Mouse (Mus musculus): ENCODE results near the gene Atg14. TPM values are rescaled to one million over a fixed set of nuclear protein-coding genes. Genes with fewer than 3 reads are reported as not detected.
A peak's percentile ranks its signal among the peaks of the same experiment; 100 is the strongest.

Gene Atg14
- total RNA-seq, 1 experiment: 19.8 TPM

- TF ChIP-seq MAFK (IDR thresholded peaks at IDR 0.05; ENCODE audit: insufficient read depth, low read depth, low read length): no peak
- no peak for TF ChIP-seq HCFC1 (IDR thresholded peaks at IDR 0.05; ENCODE audit: borderline replicate concordance, insufficient read depth, low read length)
- no peak for TF ChIP-seq ZC3H11A (IDR thresholded peaks at IDR 0.05; ENCODE audit: borderline replicate concordance, low read depth, low read length)
- no peak for TF ChIP-seq CHD2 (IDR thresholded peaks at IDR 0.05; ENCODE audit: low read depth, low read length)
- peak; percentile 88 for TF ChIP-seq ZNF384 (IDR thresholded peaks at IDR 0.05; ENCODE audit: low read depth, low read length)
- Histone ChIP-seq H3K4me1 (ENCODE audit: control insufficient read depth in 2 of 2, insufficient read depth in 2 of 2, low read length in 2 of 2, poor library complexity in 1 of 2) (peaks cover 0 to 2% of the 10 kb centered on the region in 2 experiments; a peak in 1 of 4 replicates), H3K9ac (ENCODE audit: insufficient read depth, low read depth, low read length, poor library complexity, severe bottlenecking) (no peak overlapping the region; the same call in 1 of the 2 replicates), H3K27ac (ENCODE audit: insufficient read depth, low read depth, low read length, poor library complexity, severe bottlenecking) (no peak overlapping the region; the same call in 1 of the 2 replicates), H3K9me3 (ENCODE audit: control insufficient read depth, insufficient read depth, low read depth, low read length) (no peaks in the 10 kb centered on the region), H3K36me3 (ENCODE audit: control insufficient read depth, insufficient read depth, low read length, poor library complexity, severe bottlenecking) (no peaks in the 10 kb centered on the region), H3K4me3 (ENCODE audit: insufficient read depth in 1 of 2, low read depth in 1 of 2, low read length in 2 of 2, poor library complexity in 1 of 2, severe bottlenecking in 1 of 2) (no peak overlapping the region)
- no peak for DNase-seq (ENCODE audit: low read depth, low spot score)
- in situ Hi-C loops (cut with MboI; ENCODE audit: low sequenced_read_pairs in 2 of 2, unreplicated experiment in 2 of 2): no loop called here
Measured at GRCm38 (mm10) chr14:47515636-47516035, 54.8 kb downstream of the Atg14 start.

- no peak overlapping the region for H3K4me3 ChIP-seq (ENCODE audit: insufficient read depth in 1 of 2, low read depth in 1 of 2, low read length in 2 of 2, poor library complexity in 1 of 2, severe bottlenecking in 1 of 2)
- H3K9me3 ChIP-seq (ENCODE audit: control insufficient read depth, insufficient read depth, low read depth, low read length): no peaks in the 10 kb centered on the region
- H3K27ac ChIP-seq (ENCODE audit: insufficient read depth, low read depth, low read length, poor library complexity, severe bottlenecking): peak overlapping the region; percentile 12; the same call in 1 of the 2 replicates
- TF ChIP-seq ZNF384 (IDR thresholded peaks at IDR 0.05; ENCODE audit: low read depth, low read length) (no peak), MAFK (IDR thresholded peaks at IDR 0.05; ENCODE audit: insufficient read depth, low read depth, low read length) (no peak), CHD2 (IDR thresholded peaks at IDR 0.05; ENCODE audit: low read depth, low read length) (no peak), HCFC1 (IDR thresholded peaks at IDR 0.05; ENCODE audit: borderline replicate concordance, insufficient read depth, low read length) (no peak), ZC3H11A (IDR thresholded peaks at IDR 0.05; ENCODE audit: borderline replicate concordance, low read depth, low read length) (no peak)
- in situ Hi-C loops (cut with MboI; ENCODE audit: low sequenced_read_pairs in 2 of 2, unreplicated experiment in 2 of 2): no loop called here
- no peaks in the 10 kb centered on the region for H3K36me3 ChIP-seq (ENCODE audit: control insufficient read depth, insufficient read depth, low read length, poor library complexity, severe bottlenecking)
- DNase-seq (ENCODE audit: low read depth, low spot score): no peak
- H3K9ac ChIP-seq (ENCODE audit: insufficient read depth, low read depth, low read length, poor library complexity, severe bottlenecking): no peak overlapping the region
- no peaks in the 10 kb centered on the region; a peak in 1 of 4 replicates for H3K4me1 ChIP-seq (ENCODE audit: control insufficient read depth in 2 of 2, insufficient read depth in 2 of 2, low read length in 2 of 2, poor library complexity in 1 of 2)
Measured at GRCm38 (mm10) chr14:47514816-47515453, 55.5 kb downstream of the Atg14 start.

- Histone ChIP-seq H3K4me1 (ENCODE audit: control insufficient read depth in 2 of 2, insufficient read depth in 2 of 2, low read length in 2 of 2, poor library complexity in 1 of 2) (no peaks in the 10 kb centered on the region; a peak in 2 of 4 replicates), H3K9ac (ENCODE audit: insufficient read depth, low read depth, low read length, poor library complexity, severe bottlenecking) (no peak overlapping the region), H3K27ac (ENCODE audit: insufficient read depth, low read depth, low read length, poor library complexity, severe bottlenecking) (no peak overlapping the region), H3K9me3 (ENCODE audit: control insufficient read depth, insufficient read depth, low read depth, low read length) (no peaks in the 10 kb centered on the region), H3K36me3 (ENCODE audit: control insufficient read depth, insufficient read depth, low read length, poor library complexity, severe bottlenecking) (no peaks in the 10 kb centered on the region), H3K4me3 (ENCODE audit: insufficient read depth in 1 of 2, low read depth in 1 of 2, low read length in 2 of 2, poor library complexity in 1 of 2, severe bottlenecking in 1 of 2) (no peak overlapping the region)
- no peak for DNase-seq (ENCODE audit: low read depth, low spot score)
- TF ChIP-seq CHD2 (IDR thresholded peaks at IDR 0.05; ENCODE audit: low read depth, low read length) (no peak), HCFC1 (IDR thresholded peaks at IDR 0.05; ENCODE audit: borderline replicate concordance, insufficient read depth, low read length) (no peak), ZC3H11A (IDR thresholded peaks at IDR 0.05; ENCODE audit: borderline replicate concordance, low read depth, low read length) (no peak), ZNF384 (IDR thresholded peaks at IDR 0.05; ENCODE audit: low read depth, low read length) (no peak), MAFK (IDR thresholded peaks at IDR 0.05; ENCODE audit: insufficient read depth, low read depth, low read length) (no peak)
- in situ Hi-C loops (cut with MboI; ENCODE audit: low sequenced_read_pairs in 2 of 2, unreplicated experiment in 2 of 2): no loop called here
Measured at GRCm38 (mm10) chr14:47513606-47514005, 56.8 kb downstream of the Atg14 start.

GRCm38 (mm10) chr14:47510244-47510643, 60.2 kb downstream of the Atg14 start:
- Histone ChIP-seq H3K4me1 (ENCODE audit: control insufficient read depth in 2 of 2, insufficient read depth in 2 of 2, low read length in 2 of 2, poor library complexity in 1 of 2) (no peaks in the 10 kb centered on the region; a peak in 2 of 4 replicates), H3K27ac (ENCODE audit: insufficient read depth, low read depth, low read length, poor library complexity, severe bottlenecking) (no peak overlapping the region), H3K4me3 (ENCODE audit: insufficient read depth in 1 of 2, low read depth in 1 of 2, low read length in 2 of 2, poor library complexity in 1 of 2, severe bottlenecking in 1 of 2) (no peak overlapping the region), H3K9me3 (ENCODE audit: control insufficient read depth, insufficient read depth, low read depth, low read length) (no peaks in the 10 kb centered on the region), H3K9ac (ENCODE audit: insufficient read depth, low read depth, low read length, poor library complexity, severe bottlenecking) (no peak overlapping the region), H3K36me3 (ENCODE audit: control insufficient read depth, insufficient read depth, low read length, poor library complexity, severe bottlenecking) (no peaks in the 10 kb centered on the region; the same call in 1 of the 2 replicates)
- no peak for DNase-seq (ENCODE audit: low read depth, low spot score)
- TF ChIP-seq ZNF384 (IDR thresholded peaks at IDR 0.05; ENCODE audit: low read depth, low read length): no peak
- TF ChIP-seq CHD2 (IDR thresholded peaks at IDR 0.05; ENCODE audit: low read depth, low read length): no peak
- TF ChIP-seq HCFC1 (IDR thresholded peaks at IDR 0.05; ENCODE audit: borderline replicate concordance, insufficient read depth, low read length): no peak
- no peak for TF ChIP-seq ZC3H11A (IDR thresholded peaks at IDR 0.05; ENCODE audit: borderline replicate concordance, low read depth, low read length)
- TF ChIP-seq MAFK (IDR thresholded peaks at IDR 0.05; ENCODE audit: insufficient read depth, low read depth, low read length): no peak
- in situ Hi-C loops (cut with MboI; ENCODE audit: low sequenced_read_pairs in 2 of 2, unreplicated experiment in 2 of 2): no loop called here

Measured in ES-E14 (cell line).